Mouse (Mus musculus) natural killer cell, adult 2 months (primary cell): ENCODE results near the gene Shroom1.

ENCODE experiments used
- DNase-seq, 2 experiments: peaks; one replicate each; pipeline ENCODE4 v3.0.0; 2022; ENCODE audit warnings: low spot score in 2 of 2

The Shroom1 gene

GRCm38 (mm10) chr11:53510351-53510750, 53.3 kb downstream of the Shroom1 start:
- DNase-seq = no peak

- DNase-seq = no peak
Measured at GRCm38 (mm10) chr11:53516775-53517627, 60.0 kb downstream of the Shroom1 start.
